Mouse (Mus musculus) liver, embryonic 14.5 days (tissue): ENCODE data around the gene C1rb. TPM values are rescaled to one million over a fixed set of nuclear protein-coding genes. Genes with fewer than 3 reads are reported as not detected.

ENCODE experiments used
- ATAC-seq: fragments of 200-750 bp; cut with Nextera tagmentation; 2 replicates; pipeline ENCODE4 v1.8.0; 2017; ENCODE audit warnings: moderate number of reproducible peaks, mild to moderate bottlenecking, moderate library complexity; ENCODE audit not compliant: insufficient read depth
- DNase-seq, 3 experiments: peaks; one replicate each; pipeline ENCODE4 v3.0.0-alpha.2; 2012 to 2013; ENCODE audit warnings: low read depth in 3 of 3, low spot score in 3 of 3
- H3K27ac ChIP-seq: fragments of 300-500 bp; sonication (generic); 2 replicates; pipeline ENCODE4 v1.5.1; 2014; ENCODE audit warnings: moderate library complexity, mild to moderate bottlenecking, control low read depth, inconsistent platforms
- H3K27me3 ChIP-seq: fragments of 300-500 bp; sonication (generic); 2 replicates; pipeline ENCODE4 v1.6.1; 2014; ENCODE audit warnings: mild to moderate bottlenecking, low read length, moderate library complexity; ENCODE audit not compliant: control insufficient read depth, insufficient read depth
- H3K36me3 ChIP-seq: fragments of 300-500 bp; sonication (generic); replicated peaks from 2 replicates; pipeline ENCODE4 v1.6.1; 2014; ENCODE audit warnings: low read depth; ENCODE audit not compliant: control insufficient read depth, insufficient read depth
- H3K4me1 ChIP-seq, 2 experiments: fragments of 200-500 bp in 1 of 2; fragments of 300-500 bp in 1 of 2; sonication (generic) in 1 of 2; replicated peaks; 2 replicates each; pipeline ENCODE4 v1.6.1; 2012 to 2014; ENCODE audit warnings: antibody characterized with exemption in 1 of 2, inconsistent platforms in 1 of 2, low read length in 1 of 2; ENCODE audit not compliant: control insufficient read depth in 2 of 2, insufficient read depth in 2 of 2
- H3K4me2 ChIP-seq: fragments of 300-500 bp; sonication (generic); 2 replicates; pipeline ENCODE4 v1.6.1; 2014; ENCODE audit warnings: low read depth, mild to moderate bottlenecking, control low read depth, moderate library complexity
- H3K4me3 ChIP-seq, 2 experiments: fragments of 200-500 bp in 1 of 2; fragments of 300-500 bp in 1 of 2; sonication (generic) in 1 of 2; 2 replicates each; pipeline ENCODE4 v1.5.1; 2012 to 2014; ENCODE audit warnings: low read depth in 2 of 2, low read length in 2 of 2, mild to moderate bottlenecking in 2 of 2, control low read depth in 1 of 2, inconsistent platforms in 1 of 2, moderate library complexity in 1 of 2; ENCODE audit not compliant: insufficient read depth in 1 of 2
- H3K9ac ChIP-seq: fragments of 300-500 bp; sonication (generic); replicated peaks from 2 replicates; pipeline ENCODE4 v1.6.1; 2014; ENCODE audit warnings: mild to moderate bottlenecking, control low read depth, moderate library complexity
- H3K9me3 ChIP-seq: fragments of 300-500 bp; sonication (generic); 2 replicates; pipeline ENCODE4 v1.6.1; 2016; ENCODE audit warnings: low read length, mixed read lengths; ENCODE audit not compliant: control insufficient read depth
- CTCF ChIP-seq: IDR thresholded peaks from 2 replicates; pipeline ENCODE4 v1.5.1; 2016; ENCODE audit warnings: antibody characterized with exemption, low read depth, control low read depth
- EP300 ChIP-seq: IDR thresholded peaks from 2 replicates; pipeline ENCODE4 v1.6.1; 2016; ENCODE audit warnings: antibody characterized with exemption, low read depth
- WGBS: fragments of 180-500 bp; shearing (Covaris S2); extraction: QIAGEN DNeasy Blood & Tissue Kit; methylation state at CpG from one replicate; pipeline ENCODE4 v1.1.7; 2014; ENCODE audit not compliant: insufficient replicate concordance; 5-methylcytosine and 5-hydroxymethylcytosine counted together
- polyA plus RNA-seq, 2 experiments: library from polyadenylated mRNA; depleted of rRNA in 1 of 2; stranded (reverse) in 1 of 2; unstranded in 1 of 2; fragments of >200 nt; fragmentation: Nextera tagmentation in 1 of 2; extraction: Ambion mirVana in 1 of 2; gene quantifications; 2 replicates each; pipeline versions ENCODE4 v1.2.1 to v1.2.3; 2012 to 2014

C1rb gene
- polyA plus RNA-seq, 2 experiments, result not detected

- H3K9me3 ChIP-seq, result no peaks in the 10 kb centered on the region
- no peak overlapping the region for H3K27ac ChIP-seq
- no peaks in the 10 kb centered on the region for H3K4me1 ChIP-seq
- H3K27me3 ChIP-seq, result no peaks in the 10 kb centered on the region
- no peak for ATAC-seq
- no peak overlapping the region for H3K4me3 ChIP-seq
- 61% methylated on average over 1 of the region's 1 CpGs for WGBS
- H3K9ac ChIP-seq, result no peak overlapping the region
- TF ChIP-seq CTCF (no peak), EP300 (no peak)
- H3K36me3 ChIP-seq, result no peaks in the 10 kb centered on the region
- no peak for DNase-seq
- no peak overlapping the region for H3K4me2 ChIP-seq
These were observed 12.1 kb downstream of the C1rb start for GRCm38 (mm10) chr6:124582231-124582630.

DNA sequence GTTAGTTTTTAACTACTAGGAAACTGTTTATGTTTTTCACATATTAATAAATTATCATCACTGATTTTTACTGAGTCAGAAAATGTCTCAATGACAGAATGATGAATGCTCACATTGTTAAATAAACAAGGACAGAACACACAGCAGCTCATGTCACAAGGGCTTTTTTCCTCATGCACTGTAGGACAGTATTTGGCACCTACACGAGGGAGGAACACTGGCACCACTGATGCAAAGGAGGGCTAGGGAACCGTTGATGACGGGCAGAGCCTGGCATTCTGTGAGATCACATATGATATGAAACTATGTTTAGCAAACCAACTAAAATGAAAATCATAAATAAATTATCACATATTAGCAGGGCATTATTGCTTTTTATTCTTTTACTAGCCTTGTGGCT, 14.8 kb downstream of the C1rb start:
- Histone ChIP-seq H3K9me3 (no peaks in the 10 kb centered on the region), H3K27me3 (no peaks in the 10 kb centered on the region), H3K9ac (no peak overlapping the region), H3K27ac (no peak overlapping the region), H3K4me1 (no peaks in the 10 kb centered on the region), H3K4me3 (no peak overlapping the region), H3K36me3 (no peaks in the 10 kb centered on the region), H3K4me2 (no peak overlapping the region)
- no peak for ATAC-seq
- WGBS, result 65% methylated on average over 3 of the region's 3 CpGs
- no peak for DNase-seq
- TF ChIP-seq CTCF, result no peak
- no peak for TF ChIP-seq EP300

DNA sequence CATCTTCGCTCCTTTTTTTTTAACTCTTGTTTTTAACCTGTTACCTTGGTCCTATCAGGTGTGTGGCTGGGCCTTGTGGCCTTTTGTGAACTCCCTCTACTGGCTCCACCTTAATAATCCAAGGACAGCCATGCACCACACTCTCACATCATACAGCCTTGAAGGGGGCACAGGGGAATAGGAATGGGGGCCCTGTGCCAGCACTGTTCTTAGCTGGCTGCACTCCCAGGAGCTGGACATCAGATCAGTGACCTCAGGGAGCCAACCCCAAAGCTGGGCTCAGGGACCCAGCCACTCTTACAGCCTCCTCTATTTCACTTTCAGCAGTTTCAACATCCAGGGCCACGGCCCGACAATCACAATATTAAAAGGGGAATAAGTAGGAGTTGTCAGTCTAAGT, 15.7 kb downstream of the C1rb start:
- Histone ChIP-seq H3K4me2 (no peak overlapping the region), H3K9me3 (no peaks in the 10 kb centered on the region), H3K9ac (no peak overlapping the region), H3K4me3 (no peak overlapping the region), H3K27me3 (no peaks in the 10 kb centered on the region), H3K36me3 (no peaks in the 10 kb centered on the region), H3K4me1 (no peaks in the 10 kb centered on the region), H3K27ac (no peak overlapping the region)
- TF ChIP-seq CTCF, result no peak
- TF ChIP-seq EP300, result no peak
- no peak for DNase-seq
- 61% methylated on average over 3 of the region's 3 CpGs for WGBS
- no peak for ATAC-seq

GRCm38 (mm10) chr6:124586266-124586665, 16.2 kb downstream of the C1rb start:
- DNase-seq (no peak), ATAC-seq (no peak)
- no peaks in the 10 kb centered on the region for H3K4me1 ChIP-seq
- 48% methylated on average over 4 of the region's 4 CpGs for WGBS
- H3K9me3 ChIP-seq, result no peaks in the 10 kb centered on the region
- TF ChIP-seq CTCF (no peak), EP300 (no peak)
- no peaks in the 10 kb centered on the region for H3K36me3 ChIP-seq
- H3K27ac ChIP-seq, result no peak overlapping the region
- H3K4me2 ChIP-seq, result no peak overlapping the region
- no peak overlapping the region for H3K4me3 ChIP-seq
- no peaks in the 10 kb centered on the region for H3K27me3 ChIP-seq
- no peak overlapping the region for H3K9ac ChIP-seq

GRCm38 (mm10) chr6:124588771-124589170, 18.7 kb downstream of the C1rb start:
- Histone ChIP-seq H3K27ac (no peak overlapping the region), H3K4me3 (no peak overlapping the region), H3K4me2 (no peak overlapping the region), H3K4me1 (no peaks in the 10 kb centered on the region), H3K36me3 (no peaks in the 10 kb centered on the region), H3K9ac (no peak overlapping the region), H3K27me3 (no peaks in the 10 kb centered on the region), H3K9me3 (no peaks in the 10 kb centered on the region)
- no peak for ATAC-seq
- DNase-seq, result no peak
- TF ChIP-seq CTCF, result no peak

- H3K9ac ChIP-seq, result no peak overlapping the region
- no peak overlapping the region for H3K4me3 ChIP-seq
- no peak overlapping the region for H3K27ac ChIP-seq
- ATAC-seq (no peak), DNase-seq (no peak)
- no peaks in the 10 kb centered on the region for H3K27me3 ChIP-seq
- no peaks in the 10 kb centered on the region for H3K36me3 ChIP-seq
- H3K9me3 ChIP-seq, result no peaks in the 10 kb centered on the region
- WGBS, result 62% methylated on average over 4 of the region's 4 CpGs
- no peak for TF ChIP-seq EP300
- TF ChIP-seq CTCF, result no peak
- no peak overlapping the region for H3K4me2 ChIP-seq
- H3K4me1 ChIP-seq, result no peaks in the 10 kb centered on the region
These were observed 22.1 kb downstream of the C1rb start for GRCm38 (mm10) chr6:124592186-124592700.
